Mouse (Mus musculus) A20 (cell line): ENCODE data around the gene Tbc1d2b.

ENCODE experiments used
- DNase-seq: peaks from one replicate; pipeline ENCODE4 v3.0.0-alpha.2; 2011; ENCODE audit warnings: low read depth, low spot score

Tbc1d2b gene

DNA sequence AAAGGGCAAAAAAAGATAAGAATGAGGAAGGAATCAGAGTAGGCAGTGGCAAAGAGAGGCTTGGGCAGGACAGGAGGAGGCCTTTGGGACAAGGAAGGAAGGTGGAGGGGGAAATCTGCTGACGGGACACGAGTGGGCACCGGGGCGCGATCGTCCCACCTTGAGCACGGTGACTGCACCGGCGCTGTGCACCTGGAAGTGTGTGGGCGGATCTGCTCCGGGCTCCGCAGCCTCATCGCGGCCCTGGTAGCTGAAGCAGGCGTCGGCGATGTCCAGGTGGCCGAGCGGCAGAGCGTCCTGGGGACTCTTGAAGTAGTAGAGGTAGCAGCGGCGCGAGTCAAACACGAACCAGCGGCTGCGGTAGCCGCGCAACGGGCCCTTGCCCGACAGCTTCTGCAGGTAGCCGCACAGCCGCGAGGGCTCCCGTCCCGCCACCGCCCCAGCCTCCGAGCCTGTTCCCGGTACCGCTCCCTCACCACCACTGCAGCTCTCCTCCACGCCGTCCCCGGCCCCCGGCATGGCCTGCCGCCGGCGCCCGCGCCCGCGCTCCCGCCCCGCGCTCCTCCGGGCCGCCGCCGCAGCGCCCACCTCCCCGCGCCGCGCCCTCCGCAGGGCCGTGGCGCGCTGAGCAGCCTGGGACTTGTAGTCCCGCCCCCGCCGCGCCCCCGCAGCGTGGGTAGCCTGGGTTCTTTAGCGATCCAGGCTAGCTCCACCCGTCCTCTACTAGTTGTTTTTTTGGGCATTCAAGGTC is at the start of gene Tbc1d2b:
TSS of gene Tbc1d2b (minus strand) at position 612 of the 751 bp plus-strand sequence.
- DNase-seq = peak; percentile 36

GRCm38 (mm10) chr9:90316300-90316699 is 45.7 kb upstream of the Tbc1d2b start:
- DNase-seq = no peak

DNA sequence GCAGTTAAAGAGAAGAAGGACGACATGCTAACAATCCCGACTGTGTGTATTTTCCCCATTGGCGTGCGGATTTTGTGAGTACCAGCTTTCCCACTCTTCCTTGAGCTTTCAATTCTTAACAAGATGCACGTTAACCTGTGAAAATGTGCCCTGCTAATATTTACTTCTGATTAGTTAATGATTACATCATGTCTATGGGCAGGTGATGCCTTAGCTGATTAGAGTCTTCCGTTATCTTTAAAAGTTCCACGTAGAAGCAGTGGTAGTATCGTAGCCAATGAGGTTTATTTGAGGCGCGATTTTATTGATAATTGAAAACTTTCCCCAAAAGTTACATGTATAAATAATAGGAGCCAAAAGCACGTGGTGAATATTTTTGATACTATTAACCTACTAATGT is 45.1 kb upstream of the Tbc1d2b start:
- DNase-seq = no peak

GRCm38 (mm10) chr9:90304254-90304653 is 33.6 kb upstream of the Tbc1d2b start:
- DNase-seq = no peak

- no peak for DNase-seq
These were observed 32.7 kb upstream of the Tbc1d2b start for GRCm38 (mm10) chr9:90303101-90303835.

DNA sequence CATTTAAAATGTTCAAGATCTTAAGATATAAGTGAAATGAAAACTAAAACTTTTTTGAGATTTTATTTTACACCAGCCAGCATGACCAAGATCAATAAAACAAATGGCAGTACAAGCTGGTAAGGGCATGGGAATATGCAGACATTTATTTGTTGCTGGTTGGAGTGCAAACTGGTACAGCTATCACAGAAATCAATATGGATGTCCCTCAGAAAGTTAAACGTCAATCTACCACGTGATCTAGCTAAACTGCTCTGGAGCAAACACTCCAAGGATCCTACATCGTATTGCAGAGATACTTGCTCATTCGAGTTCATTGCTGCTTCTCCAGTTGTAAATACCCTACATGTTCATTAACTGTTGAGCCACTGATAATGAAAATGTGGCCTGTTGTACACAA is 32.1 kb upstream of the Tbc1d2b start:
- DNase-seq = no peak

- no peak for DNase-seq
These were observed 30.6 kb upstream of the Tbc1d2b start for GRCm38 (mm10) chr9:90301081-90301688.

DNA sequence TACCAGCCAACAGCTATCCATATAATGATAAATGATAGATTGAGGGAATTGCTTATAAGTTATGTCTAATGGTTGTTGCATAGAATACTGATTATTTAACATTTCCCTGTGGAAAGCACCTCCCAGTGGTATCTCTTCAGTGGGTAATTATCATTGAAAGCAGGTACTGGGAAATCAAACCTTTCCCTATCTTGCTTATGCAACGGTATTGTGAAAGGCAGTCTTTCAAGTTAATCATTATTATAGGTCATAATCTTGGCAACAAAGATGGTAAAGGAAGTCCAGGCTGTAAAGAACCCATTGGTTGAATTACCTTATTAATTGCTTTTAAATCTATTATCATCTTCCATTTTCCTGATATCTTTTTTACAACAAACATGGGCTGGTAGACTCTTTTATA is 27.0 kb upstream of the Tbc1d2b start:
- DNase-seq = no peak

DNA sequence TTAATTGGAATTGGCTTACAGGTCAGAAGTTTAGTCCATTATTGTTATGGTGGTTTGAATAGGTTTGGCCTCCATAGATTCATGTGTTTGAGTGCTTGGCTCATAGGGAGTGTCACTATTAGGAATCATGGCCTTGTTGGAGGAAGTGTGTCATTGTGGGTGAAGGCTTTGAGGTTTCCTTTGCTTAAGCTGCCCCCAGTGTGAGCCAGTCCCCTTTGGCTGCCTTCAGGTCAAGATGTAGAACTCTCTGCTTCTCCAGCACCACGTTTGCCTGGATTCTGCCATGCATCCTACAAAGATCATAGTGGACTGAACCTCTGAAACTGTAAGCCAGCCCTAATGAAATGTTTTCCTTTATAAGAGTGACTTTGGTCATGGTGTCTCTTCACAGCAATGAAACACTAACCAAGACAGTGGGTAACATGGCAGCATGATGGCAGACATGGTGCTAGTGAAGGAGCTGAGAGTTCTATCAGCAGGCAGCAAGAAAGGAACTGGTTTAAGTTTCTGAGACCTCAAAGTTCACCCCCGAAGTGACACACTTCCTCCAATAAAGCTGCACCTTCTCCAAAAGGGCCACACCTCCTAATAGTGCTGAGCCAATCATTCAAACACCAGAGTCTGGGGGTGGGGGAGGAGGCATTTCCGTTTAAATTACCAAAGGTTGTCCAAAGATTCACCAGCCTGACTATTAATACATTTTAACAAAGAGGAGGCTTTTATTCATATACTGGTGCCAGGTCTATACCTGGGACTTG is 23.2 kb upstream of the Tbc1d2b start:
- no peak for DNase-seq

DNA sequence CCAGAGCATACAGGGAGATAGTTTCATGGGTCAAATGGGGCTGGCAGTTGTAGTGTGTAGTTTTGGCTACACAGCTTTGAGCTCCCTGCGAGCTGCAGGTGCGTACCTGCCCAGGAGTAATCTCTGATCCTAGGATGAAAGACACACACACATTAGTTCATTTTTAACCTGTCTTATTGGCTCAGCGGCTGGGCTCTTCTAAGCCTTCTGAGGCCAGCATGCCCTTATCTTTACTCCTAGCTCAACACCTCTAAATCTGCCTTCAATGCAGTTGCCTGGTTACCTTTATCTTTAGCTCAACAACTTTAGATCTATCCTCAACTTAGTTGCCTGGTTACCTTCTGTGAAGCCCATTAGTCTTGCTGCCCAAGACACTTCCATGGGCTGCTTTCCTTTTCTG is 7.8 kb upstream of the Tbc1d2b start:
- DNase-seq = no peak

GRCm38 (mm10) chr9:90277884-90278283 is 7.3 kb upstream of the Tbc1d2b start:
- DNase-seq = no peak

DNA sequence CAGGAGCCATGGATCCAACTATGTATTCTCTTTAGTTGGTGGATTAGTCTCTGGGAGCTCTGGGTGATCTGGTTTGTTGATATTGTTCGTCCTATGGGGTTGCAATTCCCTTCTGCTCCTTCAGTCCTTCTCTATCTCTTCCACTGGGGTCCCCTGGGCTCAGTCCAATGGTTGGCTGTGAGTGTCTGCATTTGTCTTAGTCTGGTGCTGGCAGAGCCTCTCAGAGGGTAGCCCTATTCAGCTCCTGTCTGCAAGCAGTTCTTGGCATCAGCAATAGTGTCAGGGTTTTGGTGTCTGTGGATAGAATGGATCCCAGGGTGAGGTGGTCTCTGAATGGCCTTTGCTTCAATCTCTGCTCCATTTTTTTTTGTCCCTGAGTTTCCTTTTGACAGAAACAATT is 6.2 kb upstream of the Tbc1d2b start:
- no peak for DNase-seq

DNA sequence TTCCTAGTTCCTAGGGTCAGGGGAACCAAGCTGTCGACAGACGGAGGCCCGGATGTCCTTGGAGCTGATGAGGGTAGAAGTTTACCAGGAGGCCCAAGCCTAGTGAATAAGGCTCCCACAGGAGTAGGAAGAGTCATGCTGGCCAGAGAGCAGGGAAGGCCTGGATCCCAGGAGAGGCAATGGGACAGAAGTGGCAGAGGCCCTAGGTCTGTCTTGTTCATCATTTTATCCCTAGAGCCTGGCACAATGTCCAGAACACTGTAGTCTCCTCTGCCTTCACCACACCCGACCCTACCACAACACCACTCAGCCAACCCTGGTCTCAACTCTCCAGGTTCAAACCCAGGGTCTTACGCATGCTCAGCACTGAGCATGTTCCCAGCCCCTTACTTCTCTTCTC is 5.3 kb upstream of the Tbc1d2b start:
- DNase-seq = no peak

DNA sequence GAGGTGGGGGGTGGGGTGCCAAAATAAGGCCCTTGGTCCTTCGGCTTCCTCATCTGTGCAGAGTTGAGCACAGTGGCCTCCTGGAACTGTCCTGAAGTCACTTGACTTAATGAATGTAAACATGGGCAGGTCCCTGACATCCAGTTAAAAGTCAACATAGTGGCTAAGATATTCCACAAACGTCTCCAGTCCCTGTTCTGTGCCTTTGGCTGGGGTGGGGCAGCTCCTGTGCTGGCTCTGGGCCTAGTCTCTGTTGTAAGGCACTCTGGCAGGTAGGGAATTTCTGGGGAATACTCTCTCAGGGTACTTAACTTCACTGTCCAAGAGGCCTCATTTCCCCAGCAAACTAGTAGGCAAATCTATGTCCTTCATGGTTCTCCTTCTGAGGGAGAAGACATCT is 4.9 kb upstream of the Tbc1d2b start:
- no peak for DNase-seq

- DNase-seq = no peak
These were observed 3.9 kb upstream of the Tbc1d2b start for GRCm38 (mm10) chr9:90274516-90274915.

- no peak for DNase-seq
These were observed 1.7 kb upstream of the Tbc1d2b start for GRCm38 (mm10) chr9:90272346-90272745.

GRCm38 (mm10) chr9:90271541-90272090 is 1.0 kb upstream of the Tbc1d2b start:
- no peak for DNase-seq

GRCm38 (mm10) chr9:90270944-90271295 is 316 bp upstream of the Tbc1d2b start:
- DNase-seq = no peak

- peak; percentile 3 for DNase-seq
These were observed 1.5 kb downstream of the Tbc1d2b start for GRCm38 (mm10) chr9:90269011-90269681.

DNA sequence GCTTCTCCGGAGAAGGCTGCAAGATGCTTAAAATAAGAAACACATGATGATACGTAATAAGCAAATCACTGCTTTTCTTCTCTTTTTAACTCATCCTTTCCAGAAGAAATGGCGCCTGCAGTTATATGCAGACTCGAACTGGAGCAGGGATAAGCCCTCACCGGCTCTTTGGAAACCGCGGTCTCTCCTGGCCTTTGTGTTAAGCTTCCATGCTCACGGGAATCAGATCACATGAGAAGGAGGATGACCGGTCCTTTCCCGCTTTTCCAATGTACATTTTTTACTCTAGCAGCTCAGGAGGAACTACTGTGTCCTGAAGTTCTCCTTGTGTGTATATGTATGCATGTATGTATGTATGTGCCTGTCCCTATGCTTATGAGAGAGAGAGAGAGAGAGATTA is 3.7 kb downstream of the Tbc1d2b start:
- no peak for DNase-seq

DNA sequence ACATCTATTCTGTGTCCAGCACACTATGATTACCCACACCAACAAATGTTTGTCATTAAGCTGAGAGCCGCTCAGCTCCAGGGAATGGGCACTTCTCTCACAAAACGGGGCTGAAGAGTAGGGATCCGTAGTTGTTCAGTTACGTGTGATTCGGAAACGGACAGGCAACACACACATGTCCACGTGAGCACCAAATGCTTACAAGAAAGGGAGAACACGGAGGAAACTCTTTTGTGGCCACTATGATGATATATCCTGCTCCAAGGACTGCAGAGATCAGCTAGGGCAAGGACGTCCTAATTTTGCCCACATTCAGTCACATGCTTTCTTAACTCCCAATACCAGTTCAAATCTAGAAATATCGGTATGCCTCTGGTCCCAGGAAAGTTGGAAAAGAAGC is 4.5 kb downstream of the Tbc1d2b start:
- no peak for DNase-seq
